8 mouse cellular contexts compared by ENCODE assay signal in genomic region chr2:134786856-134787250, GRCm38 (mm10). TPM values are rescaled to one million over a fixed set of nuclear protein-coding genes. Genes with fewer than 3 reads are reported as not detected.
DNase-seq lines count a peak whose midpoint lies in the region; ATAC-seq lines count a peak whose summit lies in the region.

No protein-coding gene starts in this region.

- H3K9me3 ChIP-seq in kidney, embryonic 16.5 days (ENCODE audit: low read length), result no peaks in the 10 kb centered on the region
- no peaks in the 10 kb centered on the region for H3K9me3 ChIP-seq in midbrain, embryonic 10.5 days (replicated peaks)

- peak overlapping the region; percentile 60 for H3K4me3 ChIP-seq in kidney, embryonic 16.5 days (ENCODE audit: low read length)
- peak overlapping the region; percentile 77 for H3K4me3 ChIP-seq in midbrain, embryonic 10.5 days

- ATAC-seq in kidney, embryonic 16.5 days (ENCODE audit: low FRiP score, low TSS enrichment), result no peak
- 0 out of 2 replicates have a peak, but pooled peaks have one; percentile 2 for ATAC-seq in granulocyte monocyte progenitor cell, adult 5-6 weeks (replicated peaks; ENCODE audit: poor library complexity, severe bottlenecking)
- ATAC-seq in activated CD4-positive, CD25-positive, alpha-beta regulatory T cell, adult 4 months, result no peak

- H3K36me3 ChIP-seq in kidney, embryonic 16.5 days (ENCODE audit: insufficient read depth, low read length), result no peaks in the 10 kb centered on the region
- H3K36me3 ChIP-seq in midbrain, embryonic 10.5 days, result no peaks in the 10 kb centered on the region

- no peak for DNase-seq in kidney, adult 8-10 months
- peak; percentile 20 for DNase-seq in cerebellum, adult 9-11 months
- peak; percentile 28 for DNase-seq in midbrain, embryonic 10.5 days (ENCODE audit: low spot score)
- no peak for DNase-seq in frontal cortex, adult 2 months (ENCODE audit: extremely low spot score in 1 of 2, low spot score in 1 of 2)
- DNase-seq in gastrocnemius, postnatal 10 days, result no peak

- H3K4me1 ChIP-seq in kidney, embryonic 16.5 days (ENCODE audit: insufficient read depth, low read length), result peaks cover 8% of the 10 kb centered on the region; the same call in 1 of the 2 replicates
- H3K4me1 ChIP-seq in midbrain, embryonic 10.5 days, result peaks cover 15% of the 10 kb centered on the region

- peak overlapping the region; percentile 69 for H3K4me2 ChIP-seq in kidney, embryonic 16.5 days (replicated peaks; ENCODE audit: low read depth, low read length)

- WGBS in kidney, embryonic 16.5 days, result 9% methylated on average over 6 of the region's 6 CpGs
- whole genome bisulfite sequencing in midbrain, embryonic 10.5 days, result 14% methylated on average over 6 of the region's 6 CpGs

- H3K27ac ChIP-seq in kidney, embryonic 16.5 days (ENCODE audit: low read length), result no peak overlapping the region
- H3K27ac ChIP-seq in midbrain, embryonic 10.5 days (replicated peaks), result peak overlapping the region; percentile 87

- peak overlapping the region; percentile 80 for H3K9ac ChIP-seq in kidney, embryonic 16.5 days (replicated peaks; ENCODE audit: low read length)

- H3K27me3 ChIP-seq in kidney, embryonic 16.5 days (ENCODE audit: insufficient read depth, low read length), result 0 out of 2 replicates have a peak, but pooled peaks cover 8% of the 10 kb centered on the region
- H3K27me3 ChIP-seq in midbrain, embryonic 10.5 days (ENCODE audit: low read depth, poor library complexity, severe bottlenecking), result peaks cover 32% of the 10 kb centered on the region

RNA-seq across cellular contexts. Expression of gene Plcb1, which starts 1.0 kb away (rescaled TPM):
- 20.3 and 25.1 TPM in 2 replicates for polyA plus RNA-seq in kidney, embryonic 16.5 days (2015; fragmentation: Nextera tagmentation; extraction: Ambion mirVana)
- 7.9 and 9.6 TPM in 2 replicates for total RNA-seq in granulocyte monocyte progenitor cell, adult 5-6 weeks (2014; fragmentation: Nextera tagmentation)
- total RNA-seq in granulocyte monocyte progenitor cell, adult 5-6 weeks (2017), result 5.5 and 8.2 TPM in 2 replicates
- 4.8 and 6.1 TPM in 2 replicates for polyA plus RNA-seq in midbrain, embryonic 10.5 days (2016; fragmentation: Nextera tagmentation; extraction: Ambion mirVana)
- polyA plus RNA-seq in activated CD4-positive, CD25-positive, alpha-beta regulatory T cell, adult 4 months (2017; shearing (Covaris generic)), result not detected
- polyA plus RNA-seq in frontal cortex, adult 2 months (2012; rRNA removed), result 64.0 and 64.9 TPM in 2 replicates
- total RNA-seq in gastrocnemius, postnatal 10 days (2021), result 1 to 10 TPM; 3.1 to 5.6 TPM

Comparison
In these comparisons a context has a peak if more than half of its experiments do, and no peak if none do; other contexts are left out.
1. DNase-seq: peak in cerebellum, adult 9-11 months (single experiment) and midbrain, embryonic 10.5 days (single experiment); none in kidney, adult 8-10 months (0 of 2), frontal cortex, adult 2 months (0 of 2) and gastrocnemius, postnatal 10 days (single experiment).